Mouse (Mus musculus) heart, embryonic 14.5 days (tissue): ENCODE measurements around the gene Plvap. TPM values are rescaled to one million over a fixed set of nuclear protein-coding genes. Genes with fewer than 3 reads are reported as not detected.

Experiments
- ATAC-seq: fragments of 200-750 bp; cut with Nextera tagmentation; 2 replicates; pipeline ENCODE4 v1.8.0; 2017; ENCODE audit warnings: low read depth, moderate TSS enrichment; ENCODE audit not compliant: insufficient number of reproducible peaks, insufficient read depth, low FRiP score
- H3K27ac ChIP-seq, 2 experiments: fragments of 200-500 bp in 1 of 2; fragments of 300-500 bp in 1 of 2; sonication (generic) in 1 of 2; replicated peaks in 1 of 2; 2 replicates each; pipeline ENCODE4 v1.5.1; 2012 to 2014; ENCODE audit warnings: low read depth in 2 of 2, low read length in 2 of 2, control low read depth in 1 of 2, mild to moderate bottlenecking in 1 of 2, mixed read lengths in 1 of 2; ENCODE audit not compliant: control insufficient read depth in 1 of 2, insufficient read depth in 1 of 2
- H3K27me3 ChIP-seq: fragments of 300-500 bp; sonication (generic); 2 replicates; pipeline ENCODE4 v1.6.1; 2014; ENCODE audit warnings: mild to moderate bottlenecking, low read length, control low read depth; ENCODE audit not compliant: control insufficient read depth, insufficient read depth
- H3K36me3 ChIP-seq: fragments of 300-500 bp; sonication (generic); 2 replicates; pipeline ENCODE4 v1.6.1; 2014; ENCODE audit warnings: mild to moderate bottlenecking, control low read depth, low read length, mixed read lengths; ENCODE audit not compliant: control insufficient read depth, insufficient read depth
- H3K4me1 ChIP-seq, 2 experiments: fragments of 200-500 bp in 1 of 2; fragments of 300-500 bp in 1 of 2; sonication (generic) in 1 of 2; 2 replicates each; pipeline ENCODE4 v1.6.1; 2012 to 2014; ENCODE audit warnings: low read length in 2 of 2, control low read depth in 1 of 2, mixed read lengths in 1 of 2; ENCODE audit not compliant: control insufficient read depth in 2 of 2, insufficient read depth in 2 of 2
- H3K4me2 ChIP-seq: fragments of 300-500 bp; sonication (generic); 2 replicates; pipeline ENCODE4 v1.6.1; 2014; ENCODE audit warnings: mild to moderate bottlenecking, low read length
- H3K4me3 ChIP-seq, 2 experiments: fragments of 200-500 bp in 1 of 2; fragments of 300-500 bp in 1 of 2; sonication (generic) in 1 of 2; 2 replicates each; pipeline ENCODE4 v1.5.1; 2012 to 2014; ENCODE audit warnings: low read length in 2 of 2, mild to moderate bottlenecking in 2 of 2, control low read depth in 1 of 2, low read depth in 1 of 2, moderate library complexity in 1 of 2; ENCODE audit not compliant: control insufficient read depth in 1 of 2, insufficient read depth in 1 of 2
- H3K9ac ChIP-seq: fragments of 300-500 bp; sonication (generic); 2 replicates; pipeline ENCODE4 v1.6.1; 2014; ENCODE audit warnings: mild to moderate bottlenecking, low read length
- H3K9me3 ChIP-seq: fragments of 300-500 bp; sonication (generic); 2 replicates; pipeline ENCODE4 v1.6.1; 2016; ENCODE audit warnings: low read length, control low read depth; ENCODE audit not compliant: control insufficient read depth
- WGBS: fragments of 180-500 bp; shearing (Covaris S2); extraction: QIAGEN DNeasy Blood & Tissue Kit; methylation state at CpG from one replicate; pipeline ENCODE4 v1.1.7; 2014; 5-methylcytosine and 5-hydroxymethylcytosine counted together
- polyA plus RNA-seq: library from polyadenylated mRNA; unstranded; fragments of >200 nt; fragmentation: Nextera tagmentation; extraction: Ambion mirVana; gene quantifications from 2 replicates; pipeline ENCODE4 v1.2.1, GENCODE M21; 2014

Plvap gene
- polyA plus RNA-seq, 1 experiment from 2014 or later = 121 TPM

- no peak overlapping the region for H3K27ac ChIP-seq
These were observed 3.9 kb downstream of the Plvap start for GRCm38 (mm10) chr8:71507589-71508104.

DNA sequence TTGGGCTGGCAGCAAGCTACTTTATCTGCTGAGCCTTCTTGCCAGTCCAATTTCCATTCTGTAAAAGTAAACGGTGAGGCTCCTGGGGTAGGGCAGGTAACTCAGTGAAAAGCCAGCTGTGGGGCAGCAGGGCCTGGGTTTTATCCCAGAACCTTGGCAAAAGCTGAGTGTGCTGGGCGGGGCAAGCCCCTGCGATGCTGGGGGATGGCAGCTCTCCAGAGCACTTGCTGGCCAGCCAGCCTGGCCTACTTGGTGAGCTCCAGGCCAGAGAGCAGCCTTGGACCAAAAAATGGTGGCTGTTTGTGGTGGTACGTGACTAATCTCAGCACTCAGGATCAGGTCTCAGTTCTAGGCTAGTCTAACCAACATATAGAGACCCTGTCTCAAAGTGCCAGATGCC is 5.6 kb downstream of the Plvap start:
- no peak overlapping the region for H3K4me2 ChIP-seq
- H3K9ac ChIP-seq = no peak overlapping the region
- peaks cover 7 to 8% of the 10 kb centered on the region in 2 experiments; a peak in 3 of 4 replicates for H3K4me1 ChIP-seq
- H3K27me3 ChIP-seq = peaks cover 49% of the 10 kb centered on the region
- H3K36me3 ChIP-seq = no peaks in the 10 kb centered on the region
- no peaks in the 10 kb centered on the region for H3K9me3 ChIP-seq
- no peak overlapping the region for H3K4me3 ChIP-seq
- no peak for ATAC-seq
- no peak overlapping the region for H3K27ac ChIP-seq
- WGBS = 67% methylated on average over 4 of the region's 4 CpGs

More at GRCm38 (mm10) chr8:71507589-71508104, 3.9 kb downstream of the Plvap start:
- Histone ChIP-seq H3K9ac (peak overlapping the region; percentile 64), H3K36me3 (no peaks in the 10 kb centered on the region), H3K4me2 (peak overlapping the region; percentile 77), H3K27me3 (peaks cover 53% of the 10 kb centered on the region), H3K9me3 (no peaks in the 10 kb centered on the region), H3K4me3 (peak overlapping the region; percentile 42 to 51), H3K4me1 (peaks cover 7 to 10% of the 10 kb centered on the region in 2 experiments; a peak in 3 of 4 replicates)
- no peak; the same call in 1 of the 2 replicates for ATAC-seq
- under 1% methylated on average over 61 of the region's 61 CpGs for WGBS

GRCm38 (mm10) chr8:71505326-71505725 is 6.2 kb downstream of the Plvap start:
- Histone ChIP-seq H3K4me2 (no peak overlapping the region), H3K4me3 (no peak overlapping the region), H3K4me1 (peaks cover 7 to 8% of the 10 kb centered on the region in 2 experiments; a peak in 3 of 4 replicates), H3K9ac (no peak overlapping the region), H3K36me3 (no peaks in the 10 kb centered on the region), H3K27ac (no peak overlapping the region), H3K9me3 (no peaks in the 10 kb centered on the region), H3K27me3 (peaks cover 43% of the 10 kb centered on the region)
- WGBS = 91% methylated on average over 4 of the region's 4 CpGs
- no peak for ATAC-seq

DNA sequence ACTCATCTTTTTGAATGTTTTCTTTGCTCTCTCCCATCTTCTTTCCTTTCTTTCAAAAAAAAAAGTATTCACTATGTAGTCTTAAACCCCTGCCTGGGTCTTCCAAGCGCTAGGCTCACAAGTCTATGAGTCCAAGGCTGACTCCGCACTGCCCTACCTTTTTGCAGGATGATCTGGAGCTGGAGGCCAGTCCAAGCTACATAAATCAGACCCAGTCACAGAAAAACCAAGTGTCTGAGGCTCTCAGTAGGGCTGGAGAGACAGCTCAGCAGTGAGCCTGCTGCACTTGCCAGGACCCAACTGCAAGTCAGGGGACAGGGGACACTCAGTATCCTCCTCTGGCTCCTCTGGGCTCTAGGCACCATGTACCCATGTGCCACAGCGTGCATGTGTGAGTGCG is 7.2 kb downstream of the Plvap start:
- Histone ChIP-seq H3K36me3 (no peaks in the 10 kb centered on the region), H3K27ac (no peak overlapping the region), H3K4me3 (no peak overlapping the region), H3K4me2 (no peak overlapping the region), H3K27me3 (peaks cover 35% of the 10 kb centered on the region), H3K4me1 (peaks cover 8 to 12% of the 10 kb centered on the region in 2 experiments; a peak in 3 of 4 replicates), H3K9me3 (no peaks in the 10 kb centered on the region), H3K9ac (no peak overlapping the region)
- no peak for ATAC-seq
- WGBS = 87% methylated on average over 4 of the region's 4 CpGs

DNA sequence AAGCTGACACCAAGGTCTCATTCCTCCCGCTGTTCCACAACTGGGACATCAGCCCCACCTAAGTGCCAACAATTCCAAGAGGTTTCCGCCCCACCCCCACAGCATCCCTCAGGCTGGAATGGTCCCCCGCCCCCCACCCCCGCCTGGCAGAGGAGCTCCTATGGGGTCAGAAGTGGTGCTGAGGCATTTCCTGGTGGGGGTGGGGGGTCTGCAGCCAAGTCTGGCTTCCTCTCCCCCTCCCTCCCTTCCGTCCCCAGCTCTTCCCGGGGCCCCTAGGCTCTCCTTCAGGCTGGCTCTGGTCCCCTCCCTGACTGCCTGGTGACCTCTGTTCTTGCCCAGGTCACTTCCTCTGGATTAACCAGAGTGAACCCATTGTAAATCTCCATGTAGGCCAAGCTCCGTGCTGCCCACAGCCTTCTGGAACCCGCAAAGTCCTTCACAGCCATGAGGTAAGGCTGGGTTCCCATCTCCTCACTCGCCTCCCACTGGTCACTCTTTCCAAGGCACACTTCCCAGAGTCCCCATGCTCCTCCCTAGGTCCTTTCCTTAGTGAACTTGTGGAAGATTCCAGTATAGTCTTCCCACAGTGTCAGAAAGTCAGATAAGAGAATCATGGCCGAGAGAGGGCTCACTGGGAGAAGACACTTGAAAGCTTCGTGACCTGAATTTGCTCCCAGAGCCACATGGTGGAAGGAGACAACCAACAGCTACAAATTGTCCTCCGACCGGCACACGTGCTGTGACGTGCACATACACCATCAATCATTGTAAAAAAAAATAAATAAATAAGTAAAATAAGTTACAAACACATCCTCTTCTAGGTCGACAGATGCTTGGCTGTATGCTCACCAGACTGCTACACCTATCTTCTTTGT is 12.5 kb downstream of the Plvap start:
- Histone ChIP-seq H3K4me2 (peak overlapping the region; percentile 12; the same call in 1 of the 2 replicates), H3K9ac (no peak overlapping the region), H3K27me3 (no peaks in the 10 kb centered on the region), H3K9me3 (no peaks in the 10 kb centered on the region), H3K27ac (peak overlapping the region; percentile 55 to 75), H3K4me1 (peaks cover 28 to 52% of the 10 kb centered on the region in 2 experiments), H3K4me3 (no peak overlapping the region), H3K36me3 (peaks cover 3% of the 10 kb centered on the region)
- peak; percentile 51 for ATAC-seq
- 30% methylated on average over 14 of the region's 16 CpGs for WGBS

GRCm38 (mm10) chr8:71497881-71498501 is 13.6 kb downstream of the Plvap start:
- Histone ChIP-seq H3K4me1 (peaks cover 28 to 52% of the 10 kb centered on the region in 2 experiments), H3K9ac (peak overlapping the region; percentile 57; the same call in 1 of the 2 replicates), H3K4me3 (no peak overlapping the region), H3K36me3 (peaks cover 14% of the 10 kb centered on the region), H3K9me3 (no peaks in the 10 kb centered on the region), H3K4me2 (peak overlapping the region; percentile 12; the same call in 1 of the 2 replicates), H3K27me3 (no peaks in the 10 kb centered on the region), H3K27ac (peak overlapping the region; percentile 55 to 75)
- 12% methylated on average over 14 of the region's 15 CpGs for WGBS
- no peak for ATAC-seq

DNA sequence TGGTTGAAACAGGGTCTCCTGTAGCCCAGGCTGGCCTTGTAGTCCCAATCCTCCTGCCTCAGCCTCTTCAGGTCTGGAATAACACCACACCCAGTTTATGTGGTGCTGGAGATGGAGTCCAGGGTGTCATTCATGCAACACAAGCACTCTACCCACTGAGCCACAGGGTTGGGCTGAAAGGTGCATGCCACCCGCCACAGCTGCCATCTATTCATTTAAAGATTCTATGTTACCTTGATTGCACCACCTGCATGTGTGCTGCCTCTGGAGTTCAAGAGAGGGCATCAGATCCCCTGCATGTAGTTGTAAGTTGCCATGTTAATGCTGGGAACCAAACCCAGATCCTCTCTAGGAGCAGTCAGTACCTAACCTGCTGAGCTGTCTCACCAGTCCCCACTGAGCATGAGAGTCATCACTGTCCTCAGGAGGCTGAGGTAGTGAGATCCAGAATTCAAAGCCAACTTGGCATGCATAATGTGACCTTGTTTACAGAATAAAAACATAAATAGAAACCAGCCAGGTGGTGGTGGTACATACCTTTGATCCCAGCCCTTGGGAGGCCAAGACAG is 14.4 kb downstream of the Plvap start:
- H3K9ac ChIP-seq = no peak overlapping the region
- H3K9me3 ChIP-seq = no peaks in the 10 kb centered on the region
- H3K4me3 ChIP-seq = no peak overlapping the region
- H3K27ac ChIP-seq = peak overlapping the region; percentile 58 to 61; a peak in 2 of 4 replicates
- peaks cover 22% of the 10 kb centered on the region for H3K36me3 ChIP-seq
- H3K4me2 ChIP-seq = no peak overlapping the region
- ATAC-seq = no peak
- peaks cover 28 to 52% of the 10 kb centered on the region in 2 experiments for H3K4me1 ChIP-seq
- 97% methylated on average over 1 of the region's 1 CpGs for WGBS
- H3K27me3 ChIP-seq = no peaks in the 10 kb centered on the region
